Mouse (Mus musculus) hindlimb bud, embryonic 11.5 days (tissue): Measurements from ENCODE around the gene Hspb7.
A peak's percentile ranks its signal among the peaks of the same experiment; 100 is the strongest.

Experiments
- DNase-seq: peaks from one replicate; pipeline ENCODE4 v3.0.0-alpha.2; 2012; ENCODE audit warnings: low read depth, low spot score; ENCODE audit errors: extremely low spot score

Gene Hspb7

GRCm38 (mm10) chr4:141419398-141420191, 984 bp upstream of the Hspb7 start:
- no peak for DNase-seq

GRCm38 (mm10) chr4:141420886-141421285, 307 bp downstream of the Hspb7 start:
- DNase-seq = no peak

- DNase-seq = no peak
Observed at GRCm38 (mm10) chr4:141421423-141421822, 844 bp downstream of the Hspb7 start.

GRCm38 (mm10) chr4:141422841-141423240, 2.3 kb downstream of the Hspb7 start:
- no peak for DNase-seq

- DNase-seq = no peak
Observed at GRCm38 (mm10) chr4:141423288-141423687, 2.7 kb downstream of the Hspb7 start.

- no peak for DNase-seq
Observed at GRCm38 (mm10) chr4:141423691-141424431, 3.3 kb downstream of the Hspb7 start.

GRCm38 (mm10) chr4:141425484-141426479, 5.2 kb downstream of the Hspb7 start:
- no peak for DNase-seq

- no peak for DNase-seq
Observed at GRCm38 (mm10) chr4:141426796-141427745, 6.5 kb downstream of the Hspb7 start.

GRCm38 (mm10) chr4:141427921-141428320, 7.3 kb downstream of the Hspb7 start:
- DNase-seq = no peak

- DNase-seq = no peak
Observed at GRCm38 (mm10) chr4:141429381-141429780, 8.8 kb downstream of the Hspb7 start.

DNA sequence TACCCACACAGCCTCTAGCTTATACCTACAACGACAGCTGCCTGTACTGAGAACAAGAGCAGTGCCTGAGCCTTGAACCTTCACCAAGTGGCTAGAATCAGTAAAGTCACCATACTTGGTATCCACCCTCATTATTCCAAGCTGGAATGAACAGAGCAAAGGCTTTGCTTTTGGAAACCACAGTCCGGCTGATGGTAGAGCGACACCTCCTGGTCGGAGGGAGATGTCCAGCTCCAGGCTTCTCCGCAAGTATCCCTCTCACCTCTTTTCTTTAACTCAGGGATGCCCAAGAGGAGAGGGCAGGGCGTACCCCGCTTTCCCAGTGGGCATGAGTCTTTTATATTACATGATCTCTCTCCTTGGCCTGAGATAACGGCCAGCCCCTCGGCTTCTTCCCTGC, 9.3 kb downstream of the Hspb7 start:
- DNase-seq = peak; percentile 41

GRCm38 (mm10) chr4:141430997-141431396, 10.4 kb downstream of the Hspb7 start:
- peak; percentile 42 for DNase-seq

DNA sequence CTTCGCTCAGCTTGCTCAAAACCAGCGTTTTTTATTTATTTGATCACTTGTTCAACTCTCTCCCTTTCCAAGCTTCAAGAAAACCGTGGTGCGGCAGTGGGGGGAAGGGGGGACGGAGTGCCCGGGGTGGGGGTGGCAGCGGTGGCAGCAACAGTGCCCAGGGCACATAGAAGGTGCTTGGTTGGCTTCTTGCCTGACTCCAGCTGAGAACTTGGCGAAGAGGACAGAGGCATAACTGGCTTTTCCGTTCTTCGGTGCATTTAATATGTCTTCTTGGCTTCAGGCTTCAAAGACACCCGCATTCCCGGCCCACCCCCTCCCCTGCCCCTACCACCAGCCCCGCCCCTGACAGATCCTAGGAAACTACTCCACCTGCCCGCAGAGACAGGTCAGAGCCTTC, 12.1 kb downstream of the Hspb7 start:
- no peak for DNase-seq

DNA sequence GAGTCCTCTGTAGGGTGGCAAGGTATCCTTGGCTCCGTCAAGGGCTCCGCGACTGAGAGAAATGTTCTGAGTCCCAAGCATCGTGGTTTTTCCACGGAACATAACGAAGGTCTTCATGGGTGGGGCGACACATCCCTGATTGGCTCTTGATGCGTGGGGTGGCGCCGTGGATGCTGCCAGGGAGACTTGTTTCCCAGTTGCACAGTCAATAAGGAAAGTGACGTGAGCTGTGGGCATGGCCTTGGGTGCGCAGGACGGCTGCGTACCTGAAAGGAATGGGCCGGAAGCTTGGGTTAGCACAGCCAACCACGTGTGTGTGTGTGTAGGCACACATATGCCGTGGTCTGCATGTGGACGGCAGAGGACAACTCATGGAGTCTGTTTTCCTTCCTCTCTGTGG, 12.6 kb downstream of the Hspb7 start:
- no peak for DNase-seq

DNA sequence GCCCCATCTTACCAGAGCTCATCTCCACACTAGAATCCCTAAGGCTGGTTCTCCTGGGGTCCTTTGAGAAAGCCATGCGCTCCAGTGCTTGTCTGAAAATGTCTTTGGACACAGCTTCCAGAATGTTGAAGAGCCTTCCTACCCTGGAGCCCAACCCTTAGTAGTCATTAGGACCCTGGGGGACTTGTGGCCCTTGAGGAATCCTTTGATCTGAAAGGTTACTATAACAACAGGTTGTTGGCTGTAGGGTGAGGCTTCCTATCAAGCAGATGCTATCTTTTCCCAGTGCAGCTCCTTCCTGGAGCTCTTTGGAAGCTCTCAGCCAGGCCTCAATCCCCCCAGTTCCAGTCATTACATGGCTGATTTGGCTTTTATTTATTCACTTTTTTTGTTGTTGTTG, 15.4 kb downstream of the Hspb7 start, which contains the start of gene Srarp:
Srarp (minus strand) TSS at position 132 of the 400 bp plus-strand sequence.
- DNase-seq = no peak

DNA sequence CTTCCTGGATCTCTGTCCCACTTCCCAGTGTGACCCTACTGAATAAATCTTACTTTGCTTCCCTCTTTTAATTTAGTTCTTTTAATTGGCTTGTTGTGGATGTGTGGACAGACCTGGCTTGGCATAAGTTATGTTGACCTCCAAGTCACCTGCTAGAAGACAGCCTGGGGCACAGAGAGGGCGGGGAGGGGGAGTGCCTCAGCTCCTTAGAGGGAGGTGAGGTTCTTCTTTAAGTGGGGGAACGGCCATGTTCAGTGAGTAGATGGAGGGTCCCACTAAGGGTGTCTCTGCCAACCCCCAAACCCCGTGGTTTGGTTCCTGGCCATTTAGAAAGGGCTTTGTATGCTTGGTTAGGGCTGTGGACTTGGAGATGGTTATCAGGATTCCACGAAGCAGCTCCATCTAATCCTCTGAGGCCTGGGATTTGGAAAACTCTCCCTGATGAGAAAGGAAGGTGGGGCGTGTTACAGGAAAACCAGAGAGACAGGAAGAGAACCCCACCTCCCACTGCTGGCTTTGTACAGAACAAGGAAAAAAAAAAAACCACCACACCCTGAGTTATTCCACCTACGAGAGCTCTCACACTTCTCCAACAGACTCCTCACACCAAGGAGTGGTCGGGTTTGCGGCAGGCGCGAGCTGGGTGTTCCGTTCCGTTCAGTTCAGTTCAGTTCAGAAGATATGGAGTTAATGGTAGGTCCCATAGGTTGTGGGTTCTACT, 18.7 kb downstream of the Hspb7 start:
- no peak for DNase-seq

DNA sequence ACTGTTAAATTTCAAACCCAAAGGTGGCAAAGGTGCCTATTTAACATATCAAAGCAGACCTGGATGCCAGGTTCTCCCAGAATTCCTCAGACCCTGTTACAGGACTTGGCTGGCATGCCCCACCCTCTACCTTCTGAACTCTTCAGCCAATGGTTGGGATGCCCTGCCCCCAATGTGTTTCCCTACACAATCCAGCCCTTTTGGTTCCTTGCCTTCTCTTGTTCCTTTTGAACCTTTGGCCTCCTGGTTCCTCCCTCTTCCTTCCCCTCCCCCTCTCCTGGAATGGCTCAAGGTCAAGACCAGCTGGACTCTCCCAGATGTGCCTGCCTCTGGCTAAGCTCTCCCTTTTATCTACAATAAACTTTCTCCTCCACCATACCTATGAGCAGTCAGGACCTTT, 20.3 kb downstream of the Hspb7 start:
- DNase-seq = no peak

DNA sequence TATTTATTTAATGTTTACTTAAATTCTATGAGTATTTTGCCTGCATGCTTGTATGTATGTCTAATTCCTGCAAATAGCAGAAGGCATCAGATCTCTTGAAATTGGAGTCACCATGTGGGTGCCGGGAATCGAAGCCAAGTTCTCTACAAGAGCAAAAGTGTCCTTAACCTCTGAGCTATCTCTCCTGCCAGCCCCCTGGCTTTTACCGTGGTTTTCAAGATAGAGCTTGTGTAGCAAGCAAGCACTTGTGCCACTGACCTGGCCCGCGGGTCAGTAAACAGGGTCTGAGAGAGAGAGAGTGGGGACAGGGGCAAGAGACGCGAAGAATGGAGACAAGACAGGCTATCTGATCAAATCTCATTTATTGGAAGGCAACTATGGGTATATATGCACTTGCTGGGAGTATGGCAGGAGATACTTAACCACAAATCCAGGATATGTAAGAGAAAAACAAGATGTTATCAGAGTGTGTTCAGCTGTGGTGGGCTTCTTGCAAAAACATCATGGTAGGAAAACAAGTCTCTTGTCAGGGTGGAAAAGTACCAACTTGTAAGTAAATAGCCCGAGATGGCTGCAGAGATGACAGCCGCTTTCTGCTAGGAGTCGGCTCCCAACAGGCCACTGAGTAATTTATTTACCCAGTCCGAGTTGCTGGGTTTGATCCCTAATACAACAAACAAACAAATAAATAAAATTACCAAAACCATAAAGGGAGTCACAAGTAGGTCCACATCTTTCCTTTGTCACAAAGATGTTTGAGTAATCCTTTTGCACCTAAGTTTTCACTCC, 23.3 kb downstream of the Hspb7 start:
- DNase-seq = no peak
